Mouse (Mus musculus): ENCODE data around the gene C8b. TPM values are rescaled to one million over a fixed set of nuclear protein-coding genes. Genes with fewer than 3 reads are reported as not detected.

C8b gene
- polyA plus RNA-seq (2012; rRNA removed) = 0.19 and 0.34 TPM in 2 replicates

GRCm38 (mm10) chr4:104766065-104766464, at the start of gene C8b:
TSS of gene C8b (plus strand) at chr4:104766317.

Other genes starting within 250 kb of the C8b start
- gene Gm17662, start 91.0 kb downstream of the C8b start, polyA plus RNA-seq (2012; rRNA removed) = not detected in 2 replicates
- gene C8a, start 110.1 kb downstream of the C8b start, polyA plus RNA-seq (2012; rRNA removed) = 0.01 TPM in 2 replicates
- 0.38 and 0.55 TPM in 2 replicates for gene Fyb2, start 147.1 kb downstream of the C8b start, polyA plus RNA-seq (2012; rRNA removed)

Measured in central nervous system, embryonic 18 days (tissue).